ENCODE assay signal across 29 mouse cellular contexts in the genomic region with DNA sequence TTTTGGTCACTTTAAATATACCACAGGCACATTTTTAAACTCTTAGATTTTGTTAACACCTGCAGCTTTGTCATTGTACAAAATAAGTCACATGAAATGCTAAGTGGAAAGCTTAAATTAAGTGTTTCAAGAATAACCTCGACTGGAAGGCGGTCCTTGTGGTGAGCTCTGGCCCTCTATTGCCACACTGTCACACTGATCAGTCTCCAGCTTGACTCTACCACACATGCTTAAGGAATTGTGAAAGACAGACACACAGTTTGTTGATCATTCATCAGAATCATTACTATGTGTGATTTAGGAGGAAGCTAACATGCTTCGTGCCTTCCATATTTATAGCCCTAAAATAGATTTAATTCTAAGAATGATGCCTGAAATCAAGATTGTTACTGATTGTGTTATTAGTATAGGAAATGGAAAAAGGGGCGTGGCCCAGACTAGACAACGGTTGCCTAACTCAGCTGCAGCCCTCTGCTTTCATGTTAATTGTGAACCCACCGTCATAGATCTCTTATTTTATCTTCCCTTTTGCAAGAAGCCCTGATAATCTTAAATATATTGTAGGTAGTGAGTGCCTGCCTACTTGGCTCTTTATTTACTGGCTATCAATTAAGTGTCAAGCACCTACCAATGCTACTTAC. TPM values are rescaled to one million over a fixed set of nuclear protein-coding genes. Genes with fewer than 3 reads are reported as not detected.
"Had no signal": no experiment of that assay in that cellular context is flagged by ENCODE, and none has a peak within 500 bp of the region (broad histone marks: within the 10 kb centered on the region; RNA-seq: fewer than 3 reads in every experiment).

No protein-coding gene starts in this region.

- H3K4me2 ChIP-seq: limb, embryonic 12.5 days; limb, embryonic 15.5 days; liver, embryonic 11.5 days; lung, embryonic 14.5 days; stomach, embryonic 15.5 days had no signal

- H3K36me3 ChIP-seq: limb, embryonic 12.5 days; limb, embryonic 15.5 days; midbrain, embryonic 10.5 days; stomach, embryonic 15.5 days had no signal

- H3K27ac ChIP-seq: kidney, postnatal 0 days; limb, embryonic 12.5 days; limb, embryonic 15.5 days; liver, embryonic 14.5 days; midbrain, embryonic 10.5 days; stomach, embryonic 15.5 days had no signal

- H3K4me3 ChIP-seq: limb, embryonic 12.5 days; limb, embryonic 15.5 days; megakaryocyte, embryonic 14.5 days; midbrain, embryonic 10.5 days; stomach, embryonic 15.5 days had no signal

- H3K9ac ChIP-seq: limb, embryonic 12.5 days; limb, embryonic 15.5 days; liver, embryonic 14.5 days; liver, postnatal 0 days; lung, embryonic 14.5 days; stomach, embryonic 15.5 days had no signal

- H3K27me3 ChIP-seq: limb, embryonic 12.5 days; limb, embryonic 15.5 days; stomach, embryonic 15.5 days had no signal

- H3K4me1 ChIP-seq: limb, embryonic 12.5 days; limb, embryonic 15.5 days; megakaryocyte, embryonic 14.5 days; midbrain, embryonic 10.5 days; stomach, embryonic 15.5 days had no signal

- DNase-seq: kidney, adult 18-20 months; kidney, postnatal 25 days; left cerebral cortex, postnatal 4 days; liver, postnatal 0 days; lung, embryonic 14.5 days; lung, postnatal 10 days; midbrain, embryonic 14.5 days; thymus, adult 18-20 months; thymus, postnatal 4 days had no signal

- H3K9me3 ChIP-seq: limb, embryonic 12.5 days; limb, embryonic 15.5 days; stomach, embryonic 15.5 days had no signal

- ATAC-seq: intestine, embryonic 16.5 days; liver, postnatal 0 days had no signal

RNA-seq across cellular contexts. Expression of gene Prps1l1, which starts 35.4 kb away (rescaled TPM):
- total RNA-seq: layer of hippocampus, adult 8-10 months; layer of hippocampus, postnatal 10 days; left cerebral cortex, adult 8-10 months; left cerebral cortex, postnatal 14 days; left cerebral cortex, postnatal 4 days; midbrain, postnatal 0 days had no signal
- polyA plus RNA-seq: intestine, embryonic 16.5 days; kidney, embryonic 14.5 days; kidney, postnatal 0 days; large intestine, adult 2 months; limb, embryonic 12.5 days; limb, embryonic 15.5 days; liver, embryonic 11.5 days; liver, embryonic 14.5 days; liver, postnatal 0 days; lung, embryonic 14.5 days; midbrain, embryonic 10.5 days; midbrain, embryonic 14.5 days; midbrain, postnatal 0 days; neural tube, embryonic 11.5 days; neural tube, embryonic 14.5 days; small intestine, adult 2 months; spleen, adult 2 months; stomach, embryonic 15.5 days had no signal
